Mouse (Mus musculus) brain, adult 2 months (tissue): ENCODE data around the gene Slc25a22.

Source experiments
- DNase-seq: peaks from one replicate; pipeline ENCODE4 v3.0.0; 2011; ENCODE audit warnings: low read depth, low spot score

The Slc25a22 gene

GRCm38 (mm10) chr7:141472226-141472625, 34.5 kb upstream of the Slc25a22 start:
- no peak for DNase-seq

GRCm38 (mm10) chr7:141471236-141471635, 33.5 kb upstream of the Slc25a22 start:
- no peak for DNase-seq

GRCm38 (mm10) chr7:141470637-141470944, 32.9 kb upstream of the Slc25a22 start:
- DNase-seq: no peak

GRCm38 (mm10) chr7:141469901-141470636, 32.4 kb upstream of the Slc25a22 start:
- DNase-seq: no peak

- no peak for DNase-seq
Observed at GRCm38 (mm10) chr7:141469352-141469751, 31.7 kb upstream of the Slc25a22 start.

DNA sequence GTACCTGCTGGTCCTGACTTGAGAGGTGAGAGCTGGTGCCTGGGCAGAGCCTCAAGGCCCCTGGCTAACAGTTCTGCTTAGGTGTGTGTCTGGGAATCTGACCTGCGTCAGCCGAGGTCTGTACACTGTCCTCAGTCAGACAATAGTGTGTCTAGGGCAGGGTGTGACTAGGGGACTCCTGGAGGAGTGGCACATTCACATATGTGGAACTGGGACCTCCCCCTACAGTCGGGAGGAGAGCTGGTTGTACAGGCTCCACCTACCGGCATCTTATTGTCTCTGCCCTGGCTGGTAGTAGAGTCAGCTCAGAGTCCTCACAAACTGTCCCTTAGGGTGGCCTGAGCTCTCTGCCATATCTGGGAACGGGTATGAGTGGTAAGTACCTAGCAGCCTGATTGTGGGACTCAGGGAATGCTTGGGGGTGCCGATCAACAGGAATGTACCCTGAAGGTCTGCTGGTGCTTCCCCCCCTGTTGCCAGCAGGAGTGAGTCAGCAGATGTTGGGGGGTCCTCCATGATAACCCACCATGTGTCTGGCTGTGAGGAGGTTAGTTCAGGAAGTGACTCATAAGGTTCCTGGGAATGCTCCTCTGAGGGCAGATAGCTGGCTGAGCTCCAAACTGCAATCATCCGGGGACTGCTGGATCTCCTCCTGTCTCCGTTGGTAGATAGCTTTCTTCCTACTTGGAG, 31.0 kb upstream of the Slc25a22 start:
- peak; percentile 84 for DNase-seq

- DNase-seq: no peak
Observed at GRCm38 (mm10) chr7:141468164-141468521, 30.5 kb upstream of the Slc25a22 start.

GRCm38 (mm10) chr7:141467230-141468030, 29.7 kb upstream of the Slc25a22 start, which contains the start of gene Cd151:
Gene Cd151 (plus strand): TSS chr7:141467392.
- peak; percentile 69 for DNase-seq

- no peak for DNase-seq
Observed at GRCm38 (mm10) chr7:141466607-141467148, 29.0 kb upstream of the Slc25a22 start.

DNA sequence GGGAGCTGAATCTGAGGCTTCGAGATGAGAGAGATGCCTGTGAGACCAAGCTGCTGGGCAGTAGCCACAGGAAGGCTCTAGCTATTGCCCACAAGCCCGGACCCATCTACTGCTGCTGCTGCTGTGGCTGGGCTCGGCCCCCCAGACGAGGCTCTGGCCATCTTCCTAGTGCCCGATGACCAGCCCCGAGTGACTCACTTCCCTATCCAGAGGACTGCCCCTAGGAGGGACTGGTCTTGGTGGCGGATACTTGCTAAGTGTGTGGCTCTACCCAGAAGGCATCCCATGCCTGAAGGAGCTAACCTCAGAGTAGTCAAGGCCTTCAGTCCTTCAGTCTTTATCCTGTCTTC, 28.3 kb upstream of the Slc25a22 start:
- no peak for DNase-seq

DNA sequence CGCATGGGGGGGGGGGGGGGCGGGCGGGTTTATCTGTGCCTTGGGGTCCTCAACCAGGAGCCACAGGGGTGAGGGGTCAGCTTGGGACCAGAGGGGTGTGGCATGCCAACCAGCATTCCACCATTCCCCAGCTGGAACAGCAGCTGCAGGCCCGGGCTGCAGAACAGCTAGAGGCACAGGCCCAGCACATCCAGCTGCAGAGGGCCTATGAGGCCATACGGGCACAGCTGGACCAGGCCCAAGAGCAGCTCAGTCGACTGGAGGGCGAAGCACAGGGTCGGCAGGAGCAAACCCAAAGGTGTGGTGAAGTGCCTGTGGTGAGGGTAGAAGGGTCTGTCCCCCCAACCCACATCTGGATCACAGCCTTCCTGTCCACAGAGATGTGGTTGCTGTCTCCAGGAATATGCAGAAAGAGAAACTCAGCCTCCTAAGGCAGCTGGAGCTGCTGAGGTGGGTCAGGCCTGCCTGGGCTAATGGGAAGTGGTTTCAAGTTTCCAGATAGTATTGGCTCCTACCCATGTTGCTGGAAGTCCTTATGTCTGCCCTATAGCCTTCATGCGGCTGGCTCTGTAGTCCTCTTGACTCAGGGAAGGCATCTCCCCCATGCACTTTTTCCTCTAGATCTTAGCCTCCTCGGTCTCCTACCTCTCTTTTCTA, 27.8 kb upstream of the Slc25a22 start:
- DNase-seq: no peak

DNA sequence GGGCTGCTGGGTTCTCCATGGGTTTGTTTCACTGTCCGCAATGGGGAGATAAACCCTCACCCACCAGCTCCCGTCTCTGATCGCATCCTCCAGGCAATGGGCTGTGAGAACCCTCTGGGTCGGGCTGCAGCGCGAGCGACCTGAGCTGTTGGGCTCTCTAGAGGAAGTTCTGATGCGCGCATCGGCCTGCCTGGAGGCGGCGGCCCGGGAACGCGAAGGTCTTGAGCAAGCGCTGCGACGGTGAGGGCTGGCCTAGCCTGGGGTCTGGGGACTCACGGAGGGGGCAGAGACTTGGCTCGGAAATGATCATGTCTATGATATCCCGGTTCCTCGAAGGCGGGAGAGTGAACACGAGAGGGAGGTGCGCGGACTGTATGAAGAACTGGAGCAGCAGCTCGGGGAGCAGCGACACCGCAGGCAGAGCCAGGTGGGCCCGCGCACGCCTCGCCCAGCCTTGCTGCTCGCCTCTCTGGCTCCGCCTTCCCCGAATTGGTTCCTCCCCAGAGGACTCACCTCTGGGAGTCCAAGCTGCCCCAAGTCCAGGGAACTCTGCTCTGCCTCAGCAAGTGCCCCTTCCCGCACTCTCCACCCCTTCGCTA, 27.0 kb upstream of the Slc25a22 start:
- no peak for DNase-seq

- no peak for DNase-seq
Observed at GRCm38 (mm10) chr7:141463824-141464602, 26.3 kb upstream of the Slc25a22 start.

DNA sequence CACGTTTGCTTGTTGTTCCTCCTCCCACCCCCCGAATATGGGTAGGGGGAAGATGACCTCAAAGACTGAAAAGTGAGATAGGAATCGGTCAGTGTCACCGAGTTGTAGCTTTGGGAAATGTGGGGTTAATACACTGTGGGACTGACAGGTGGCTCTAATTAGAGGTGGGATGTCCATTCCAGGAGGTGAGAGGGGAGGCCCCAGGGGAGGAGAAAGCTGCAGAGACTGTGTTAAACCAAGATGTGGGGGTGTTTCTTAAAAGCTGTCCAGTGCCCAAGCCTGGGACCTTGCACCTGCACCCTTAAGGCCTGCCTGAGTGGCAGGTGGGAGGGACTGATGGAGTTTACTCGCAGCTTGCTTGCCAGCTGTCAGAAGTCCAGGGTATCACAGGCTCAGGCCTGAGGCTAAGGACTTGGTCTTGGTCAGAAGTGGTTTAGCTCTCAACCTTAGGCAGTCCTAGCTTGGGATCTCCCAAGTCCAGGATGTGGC, 24.7 kb upstream of the Slc25a22 start:
- DNase-seq: no peak

DNA sequence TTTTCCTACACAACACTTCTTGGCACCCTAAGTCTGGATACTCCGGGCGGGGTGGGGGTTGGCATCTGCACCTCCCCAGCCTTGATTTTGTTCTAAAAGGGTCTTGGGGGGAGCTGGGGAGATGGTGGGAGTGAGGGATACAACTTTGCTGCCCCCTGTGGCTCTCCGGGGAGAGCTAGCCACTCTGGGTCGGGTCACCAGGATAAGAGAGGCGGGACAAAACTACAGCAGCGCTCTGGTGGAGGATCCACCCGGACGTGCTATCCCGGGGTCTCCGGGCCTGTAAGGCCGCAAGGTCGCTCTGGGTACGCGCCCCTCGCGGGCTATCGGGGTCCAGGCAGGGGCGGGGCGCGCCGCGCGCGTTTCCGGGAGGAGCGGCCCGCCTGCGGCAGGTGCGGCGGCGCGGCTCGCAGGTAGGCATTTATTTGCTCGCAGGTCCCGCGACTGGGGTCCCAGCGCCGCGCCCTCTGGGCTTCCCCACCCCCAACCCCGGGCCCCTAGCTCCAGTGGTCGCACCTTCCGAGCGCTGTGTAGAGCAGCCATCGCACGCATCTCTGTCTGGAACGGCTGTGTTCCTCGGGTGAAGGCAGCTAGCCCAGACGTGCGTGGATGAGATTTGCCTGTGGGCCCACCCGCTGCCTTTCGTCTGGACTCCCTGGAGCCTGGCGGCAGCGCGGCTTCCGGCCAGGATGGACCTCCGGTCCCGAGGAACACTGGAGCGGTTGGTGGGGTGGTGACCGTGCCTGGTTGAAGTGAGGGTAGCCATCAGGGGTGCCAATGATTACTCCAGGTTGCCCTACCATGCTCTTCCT, 24.0 kb upstream of the Slc25a22 start:
- no peak for DNase-seq

DNA sequence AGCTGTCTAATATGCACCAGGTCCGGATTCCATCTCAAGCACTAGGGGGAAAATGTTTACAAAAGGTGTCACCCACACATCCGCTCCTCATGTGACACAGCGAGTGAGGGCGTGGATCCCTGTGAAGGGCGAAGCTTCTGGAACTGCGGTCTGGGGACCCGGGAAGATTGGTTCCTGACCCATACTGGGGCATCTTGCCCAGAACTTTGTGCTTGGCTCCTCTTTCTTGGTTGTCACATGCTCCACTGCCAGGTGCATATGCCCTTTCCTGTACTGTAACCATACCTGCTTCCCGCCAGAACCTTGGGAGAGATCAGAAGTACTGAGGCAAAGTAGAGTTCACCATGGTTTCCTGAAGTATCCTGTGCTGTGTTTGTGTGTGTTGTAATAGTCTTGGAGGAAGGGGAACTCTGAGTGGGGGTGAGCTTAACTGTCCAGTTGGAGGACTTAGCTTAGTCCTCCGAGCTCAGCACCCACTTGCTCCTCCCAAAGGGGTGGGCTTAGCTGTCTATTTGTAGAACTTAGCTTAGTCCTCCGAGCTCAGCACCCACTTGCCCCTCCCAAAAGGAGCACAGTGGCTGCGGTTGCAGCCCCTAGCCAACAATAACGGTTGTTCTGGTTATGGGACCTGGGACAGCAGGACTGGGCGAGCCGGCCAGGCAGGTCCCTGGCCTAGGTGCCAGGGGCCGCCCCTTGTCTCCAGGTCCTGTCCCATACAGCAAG, 22.9 kb upstream of the Slc25a22 start, which contains the start of gene Cracr2b:
Gene Cracr2b, plus strand, starts transcription at position 704 of the 723 bp plus-strand sequence.
- DNase-seq: no peak

DNA sequence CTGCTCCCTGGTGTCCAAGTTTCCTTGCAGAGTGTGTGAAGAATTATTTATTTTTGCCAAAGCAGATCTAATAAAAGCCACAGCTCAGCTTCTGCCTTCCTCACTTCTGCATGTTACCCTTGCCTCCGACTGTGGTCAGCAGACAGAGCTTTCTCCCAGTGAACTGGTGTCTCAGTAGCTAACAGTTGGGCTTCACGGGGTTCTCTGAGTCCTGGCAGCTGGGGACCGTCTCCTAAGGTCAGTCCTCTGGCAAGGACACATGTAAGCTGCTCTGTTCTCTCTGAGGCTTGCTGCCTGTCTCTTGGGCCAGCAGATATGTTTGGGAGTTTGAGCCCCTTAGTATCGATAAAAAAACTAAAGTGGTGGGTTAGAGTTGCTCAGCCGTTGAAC, 22.3 kb upstream of the Slc25a22 start:
- DNase-seq: no peak

GRCm38 (mm10) chr7:141459301-141459711, 21.6 kb upstream of the Slc25a22 start:
- peak; percentile 87 for DNase-seq

DNA sequence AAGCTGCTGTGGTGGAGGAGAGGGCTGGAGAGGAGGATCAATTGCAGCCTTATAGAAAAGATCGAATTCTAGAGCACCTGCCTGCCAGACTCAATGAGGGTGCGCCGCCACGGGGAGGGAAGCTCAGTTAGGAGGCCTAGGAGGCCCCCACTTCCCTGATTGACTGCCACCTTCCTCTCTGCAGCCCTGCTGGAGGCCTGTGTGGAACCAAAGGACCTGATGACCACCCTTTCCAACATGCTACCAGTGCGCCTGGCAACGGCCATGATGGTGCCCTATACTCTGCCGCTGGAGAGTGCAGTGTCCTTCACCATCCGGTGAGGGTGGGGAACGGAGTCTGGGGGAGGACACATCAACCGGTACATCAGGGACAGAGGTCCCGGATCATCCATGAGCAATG, 21.0 kb upstream of the Slc25a22 start:
- DNase-seq: no peak
